11 mouse cellular contexts compared by ENCODE assay signal in the genomic region with DNA sequence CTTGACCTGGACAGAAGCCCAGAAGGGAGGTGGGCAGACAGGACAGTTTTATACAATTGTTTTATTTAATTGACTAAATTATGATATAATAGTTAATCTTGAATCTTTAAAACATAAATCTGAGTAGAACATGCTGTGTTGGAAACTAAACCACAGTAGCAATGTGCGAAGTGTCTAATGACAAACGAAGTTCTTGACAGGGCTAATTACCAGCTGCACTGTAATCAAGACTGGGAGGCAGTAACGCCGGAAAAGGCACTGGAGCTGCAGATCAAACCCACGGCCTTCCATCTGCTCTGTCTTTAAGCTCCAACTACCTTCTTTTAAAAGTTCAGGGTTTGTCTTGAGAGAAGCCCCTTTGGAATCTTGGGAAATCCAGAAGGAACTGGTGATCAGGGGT.
DNase-seq lines count a peak whose midpoint lies in the region; ATAC-seq and TF ChIP-seq lines count a peak whose summit lies in the region.
"Had no signal": no experiment of that assay in that cellular context is flagged by ENCODE, and none has a peak within 500 bp of the region (broad histone marks: within the 10 kb centered on the region; RNA-seq: fewer than 3 reads in every experiment).

No protein-coding gene starts in this region.

- TF ChIP-seq CTCF in kidney, postnatal 0 days (IDR thresholded peaks at IDR 0.05; ENCODE audit: low read depth) = no peak

- H3K27ac ChIP-seq in forebrain, embryonic 14.5 days (ENCODE audit: low read depth, low read length) = no peak overlapping the region
- no peak overlapping the region; the same call in 1 of the 2 replicates for H3K27ac ChIP-seq in forebrain, embryonic 10.5 days
- no peak overlapping the region; the same call in 1 of the 2 replicates for H3K27ac ChIP-seq in kidney, postnatal 0 days
- peak overlapping the region; percentile 53; the same call in 1 of the 2 replicates for H3K27ac ChIP-seq in neural tube, embryonic 13.5 days (replicated peaks)
- H3K27ac ChIP-seq: lung, embryonic 15.5 days had no signal

- H3K4me3 ChIP-seq in forebrain, embryonic 14.5 days (ENCODE audit: low read depth, low read length) = no peak overlapping the region
- no peak overlapping the region for H3K4me3 ChIP-seq in forebrain, embryonic 10.5 days
- H3K4me3 ChIP-seq in kidney, postnatal 0 days (replicated peaks; ENCODE audit: low read depth, low read length) = no peak overlapping the region
- no peak overlapping the region for H3K4me3 ChIP-seq in neural tube, embryonic 13.5 days
- H3K4me3 ChIP-seq: lung, embryonic 15.5 days had no signal

- DNase-seq in forebrain, embryonic 14.5 days (ENCODE audit: low spot score) = peak; percentile 19
- DNase-seq in forebrain, embryonic 10.5 days (ENCODE audit: extremely low spot score, low spot score) = no peak
- DNase-seq in kidney, postnatal 0 days (ENCODE audit: low spot score) = peak; percentile 71
- no peak for DNase-seq in kidney, adult 18-20 months
- DNase-seq in neural tube, embryonic 10.5 days (ENCODE audit: extremely low spot score, low spot score) = no peak
- DNase-seq in B cell, adult 2 months = no peak
- no peak for DNase-seq in urinary bladder, adult 18-20 months (ENCODE audit: low spot score in 2 of 2)
- DNase-seq: adrenal gland, adult 2 months; right cerebral cortex, postnatal 14 days had no signal

- no peaks in the 10 kb centered on the region for H3K9me3 ChIP-seq in forebrain, embryonic 14.5 days (replicated peaks; ENCODE audit: control insufficient read depth, low read length)
- no peaks in the 10 kb centered on the region for H3K9me3 ChIP-seq in forebrain, embryonic 10.5 days
- H3K9me3 ChIP-seq in kidney, postnatal 0 days (replicated peaks; ENCODE audit: low read length) = no peaks in the 10 kb centered on the region
- no peaks in the 10 kb centered on the region for H3K9me3 ChIP-seq in neural tube, embryonic 13.5 days
- H3K9me3 ChIP-seq: lung, embryonic 15.5 days had no signal

- ATAC-seq in forebrain, embryonic 14.5 days = 0 out of 2 replicates have a peak, but pooled peaks have one; percentile 44
- ATAC-seq in kidney, postnatal 0 days (replicated peaks; ENCODE audit: low FRiP score, low read depth) = no peak
- ATAC-seq in neural tube, embryonic 13.5 days (ENCODE audit: low read depth) = no peak

- H3K4me2 ChIP-seq in forebrain, embryonic 14.5 days (ENCODE audit: low read length) = no peak overlapping the region
- H3K4me2 ChIP-seq in kidney, postnatal 0 days (ENCODE audit: low read length) = no peak overlapping the region
- no peak overlapping the region for H3K4me2 ChIP-seq in neural tube, embryonic 13.5 days
- H3K4me2 ChIP-seq: lung, embryonic 15.5 days had no signal

- no peaks in the 10 kb centered on the region for H3K27me3 ChIP-seq in forebrain, embryonic 14.5 days (replicated peaks; ENCODE audit: control insufficient read depth, insufficient read depth, low read length)
- H3K27me3 ChIP-seq in forebrain, embryonic 10.5 days (ENCODE audit: poor library complexity, severe bottlenecking) = no peaks in the 10 kb centered on the region
- H3K27me3 ChIP-seq in kidney, postnatal 0 days (ENCODE audit: insufficient read depth, low read length) = no peaks in the 10 kb centered on the region
- no peaks in the 10 kb centered on the region for H3K27me3 ChIP-seq in neural tube, embryonic 13.5 days
- H3K27me3 ChIP-seq: lung, embryonic 15.5 days had no signal

- H3K36me3 ChIP-seq in forebrain, embryonic 14.5 days (ENCODE audit: control insufficient read depth, insufficient read depth, low read length) = no peaks in the 10 kb centered on the region
- H3K36me3 ChIP-seq in forebrain, embryonic 10.5 days (replicated peaks) = no peaks in the 10 kb centered on the region
- no peaks in the 10 kb centered on the region for H3K36me3 ChIP-seq in kidney, postnatal 0 days (ENCODE audit: insufficient read depth, low read length)
- H3K36me3 ChIP-seq in neural tube, embryonic 13.5 days = no peaks in the 10 kb centered on the region
- H3K36me3 ChIP-seq: lung, embryonic 15.5 days had no signal

- no peak overlapping the region for H3K9ac ChIP-seq in forebrain, embryonic 14.5 days (ENCODE audit: low read length)
- no peak overlapping the region for H3K9ac ChIP-seq in kidney, postnatal 0 days (ENCODE audit: low read depth, low read length)
- H3K9ac ChIP-seq in neural tube, embryonic 13.5 days = no peak overlapping the region
- H3K9ac ChIP-seq: lung, embryonic 15.5 days had no signal

- 47% methylated on average over 5 of the region's 5 CpGs for WGBS in forebrain, embryonic 14.5 days
- 78% methylated on average over 5 of the region's 5 CpGs for WGBS in forebrain, embryonic 10.5 days
- whole genome bisulfite sequencing in kidney, postnatal 0 days = 22% methylated on average over 5 of the region's 5 CpGs
- WGBS in neural tube, embryonic 13.5 days = 43% methylated on average over 5 of the region's 5 CpGs

- no peaks in the 10 kb centered on the region; the same call in 1 of the 2 replicates for H3K4me1 ChIP-seq in forebrain, embryonic 14.5 days (ENCODE audit: control insufficient read depth, insufficient read depth, low read length)
- peaks cover 5% of the 10 kb centered on the region; the same call in 1 of the 2 replicates for H3K4me1 ChIP-seq in forebrain, embryonic 10.5 days
- no peaks in the 10 kb centered on the region for H3K4me1 ChIP-seq in kidney, postnatal 0 days (replicated peaks; ENCODE audit: insufficient read depth, low read length)
- H3K4me1 ChIP-seq in neural tube, embryonic 13.5 days (replicated peaks) = peaks cover 11% of the 10 kb centered on the region
- H3K4me1 ChIP-seq: lung, embryonic 15.5 days had no signal

Comparison
In these comparisons a context has a peak if more than half of its experiments do, and no peak if none do; other contexts are left out.
1. DNase-seq: peak in forebrain, embryonic 14.5 days (single experiment) and kidney, postnatal 0 days (single experiment); none in forebrain, embryonic 10.5 days (single experiment), kidney, adult 18-20 months (single experiment), neural tube, embryonic 10.5 days (single experiment), B cell, adult 2 months (0 of 2) and urinary bladder, adult 18-20 months (0 of 2).